Mouse (Mus musculus) stomach, postnatal 0 days (tissue): Measurements from ENCODE around the gene Zfp790. TPM values are rescaled to one million over a fixed set of nuclear protein-coding genes. Genes with fewer than 3 reads are reported as not detected.
A peak's percentile ranks its signal among the peaks of the same experiment; 100 is the strongest.
"Not testable (repeated sequence)": the region's sequence is repeated elsewhere in the genome, so short reads cannot be mapped to it uniquely, and the experiment has no call there.

ENCODE experiments used
- ATAC-seq: fragments of 200-750 bp; cut with Nextera tagmentation; 2 replicates; pipeline ENCODE4 v1.8.0; 2017; ENCODE audit not compliant: low FRiP score, low TSS enrichment
- DNase-seq: peaks from one replicate; pipeline ENCODE4 v3.0.0-alpha.2; 2016; ENCODE audit warnings: low spot score
- H3K27ac ChIP-seq: fragments of 300-500 bp; sonication (generic); replicated peaks from 2 replicates; pipeline ENCODE4 v1.5.1; 2014; ENCODE audit warnings: mild to moderate bottlenecking, control low read depth
- H3K27me3 ChIP-seq: fragments of 300-500 bp; sonication (generic); 2 replicates; pipeline ENCODE4 v1.6.1; 2014; ENCODE audit warnings: low read length; ENCODE audit not compliant: control insufficient read depth, insufficient read depth
- H3K36me3 ChIP-seq: fragments of 300-500 bp; sonication (generic); 2 replicates; pipeline ENCODE4 v1.6.1; 2014; ENCODE audit warnings: low read length, mixed read lengths; ENCODE audit not compliant: control insufficient read depth, insufficient read depth
- H3K4me1 ChIP-seq: fragments of 300-500 bp; sonication (generic); replicated peaks from 2 replicates; pipeline ENCODE4 v1.6.1; 2014; ENCODE audit warnings: antibody characterized with exemption; ENCODE audit not compliant: control insufficient read depth, insufficient read depth
- H3K4me2 ChIP-seq: fragments of 300-500 bp; sonication (generic); replicated peaks from 2 replicates; pipeline ENCODE4 v1.6.1; 2014; ENCODE audit warnings: low read depth, mild to moderate bottlenecking, control low read depth, moderate library complexity
- H3K4me3 ChIP-seq: fragments of 300-500 bp; sonication (generic); 2 replicates; pipeline ENCODE4 v1.5.1; 2014; ENCODE audit warnings: low read depth, low read length, control low read depth
- H3K9ac ChIP-seq: fragments of 300-500 bp; sonication (generic); 2 replicates; pipeline ENCODE4 v1.6.1; 2014; ENCODE audit warnings: mild to moderate bottlenecking, low read length, control low read depth, mixed read lengths
- H3K9me3 ChIP-seq: fragments of 300-500 bp; sonication (generic); 2 replicates; pipeline ENCODE4 v1.6.1; 2016; ENCODE audit warnings: low read length; ENCODE audit not compliant: control insufficient read depth
- CTCF ChIP-seq: IDR thresholded peaks from 2 replicates; pipeline ENCODE4 v1.5.1; 2016; ENCODE audit warnings: antibody characterized with exemption, low read depth, mild to moderate bottlenecking, moderate library complexity
- EP300 ChIP-seq: optimal IDR thresholded peaks from 2 replicates; pipeline ENCODE3; 2016; ENCODE audit warnings: antibody characterized with exemption
- WGBS: fragments of 180-500 bp; shearing (Covaris S2); extraction: QIAGEN DNeasy Blood & Tissue Kit; methylation state at CpG from one replicate; pipeline ENCODE4 v1.1.7; 2014; 5-methylcytosine and 5-hydroxymethylcytosine counted together
- polyA plus RNA-seq: library from polyadenylated mRNA; unstranded; fragments of >200 nt; fragmentation: Nextera tagmentation; extraction: Ambion mirVana; gene quantifications from 2 replicates; pipeline ENCODE4 v1.2.1, GENCODE M21; 2015

The Zfp790 gene
- polyA plus RNA-seq, 1 experiment from 2014 or later, result 5.3 TPM

- H3K9me3 ChIP-seq, result no peaks in the 10 kb centered on the region
- DNase-seq (no peak), ATAC-seq (no peak)
- no peaks in the 10 kb centered on the region for H3K36me3 ChIP-seq
- H3K9ac ChIP-seq, result no peak overlapping the region; the same call in 1 of the 2 replicates
- no peaks in the 10 kb centered on the region for H3K27me3 ChIP-seq
- TF ChIP-seq EP300 (no peak), CTCF (no peak)
- WGBS, result 47% methylated on average over 9 of the region's 9 CpGs
- H3K4me1 ChIP-seq, result no peaks in the 10 kb centered on the region
- H3K4me3 ChIP-seq, result peak overlapping the region; percentile 57
- peak overlapping the region; percentile 78 for H3K4me2 ChIP-seq
- H3K27ac ChIP-seq, result no peak overlapping the region
Observed at GRCm38 (mm10) chr7:29852831-29853218, 36.9 kb downstream of the Zfp790 start.

GRCm38 (mm10) chr7:29853219-29853842 lies 37.4 kb downstream of the Zfp790 start, which contains the start of gene Zfp940:
TSS of gene Zfp940 (minus strand) at chr7:29853669.
- Histone ChIP-seq H3K27ac (no peak within 1 kb of the TSS), H3K9me3 (no peaks in the 10 kb centered on the region), H3K4me1 (no peaks in the 10 kb centered on the region), H3K27me3 (no peaks in the 10 kb centered on the region), H3K36me3 (no peaks in the 10 kb centered on the region), H3K9ac (peak within 1 kb of the TSS; percentile 57), H3K4me3 (peak within 1 kb of the TSS; percentile 57), H3K4me2 (peak within 1 kb of the TSS; percentile 78)
- peak; percentile 78 for DNase-seq
- TF ChIP-seq EP300 (no peak), CTCF (no peak)
- ATAC-seq, result peak; percentile 90
- under 1% methylated on average over 21 of the region's 21 CpGs for WGBS

GRCm38 (mm10) chr7:29859532-29860517 lies 43.9 kb downstream of the Zfp790 start, which contains the start of gene Zfp420:
TSS of gene Zfp420 (plus strand) at chr7:29859979.
- Histone ChIP-seq H3K27me3 (no peaks in the 10 kb centered on the region), H3K9me3 (no peaks in the 10 kb centered on the region), H3K36me3 (no peaks in the 10 kb centered on the region), H3K4me1 (0 out of 2 replicates have a peak, but pooled peaks cover 2% of the 10 kb centered on the region), H3K4me3 (peak within 1 kb of the TSS; percentile 57), H3K4me2 (peak within 1 kb of the TSS; percentile 83), H3K9ac (peak within 1 kb of the TSS; percentile 60), H3K27ac (peak within 1 kb of the TSS; percentile 30; the same call in 1 of the 2 replicates)
- TF ChIP-seq CTCF (peak; percentile 55), EP300 (no peak)
- DNase-seq (peak; percentile 86), ATAC-seq (peak; percentile 96)
- 4% methylated on average over 32 of the region's 32 CpGs for WGBS

- H3K9me3 ChIP-seq, result no peaks in the 10 kb centered on the region
- ATAC-seq (no peak), DNase-seq (no peak)
- no peak overlapping the region for H3K9ac ChIP-seq
- H3K4me2 ChIP-seq, result no peak overlapping the region
- no peaks in the 10 kb centered on the region for H3K36me3 ChIP-seq
- H3K4me3 ChIP-seq, result no peak overlapping the region
- TF ChIP-seq EP300 (no peak), CTCF (peak; percentile 38)
- WGBS, result 92% methylated on average over 7 of the region's 7 CpGs
- no peaks in the 10 kb centered on the region for H3K27me3 ChIP-seq
- H3K27ac ChIP-seq, result no peak overlapping the region
- H3K4me1 ChIP-seq, result 0 out of 2 replicates have a peak, but pooled peaks cover 2% of the 10 kb centered on the region
Observed at GRCm38 (mm10) chr7:29861660-29862059, 45.7 kb downstream of the Zfp790 start.

GRCm38 (mm10) chr7:29874256-29874655 lies 58.3 kb downstream of the Zfp790 start:
- no peak overlapping the region for H3K4me3 ChIP-seq
- H3K9me3 ChIP-seq, result peaks cover 21% of the 10 kb centered on the region; the same call in 1 of the 2 replicates
- no peak overlapping the region for H3K4me2 ChIP-seq
- H3K27ac ChIP-seq, result no peak overlapping the region
- WGBS, result 93% methylated on average over 10 of the region's 10 CpGs
- H3K27me3 ChIP-seq, result no peaks in the 10 kb centered on the region
- ATAC-seq (no peak), DNase-seq (no peak)
- no peak for TF ChIP-seq CTCF
- TF ChIP-seq EP300, result no peak
- no peak overlapping the region for H3K9ac ChIP-seq
- H3K36me3 ChIP-seq, result peaks cover 16% of the 10 kb centered on the region
- H3K4me1 ChIP-seq, result no peaks in the 10 kb centered on the region

- Histone ChIP-seq H3K36me3 (peaks cover 16% of the 10 kb centered on the region), H3K9me3 (peaks cover 21% of the 10 kb centered on the region; the same call in 1 of the 2 replicates)
- not testable (repeated sequence) for H3K27ac ChIP-seq, H3K4me1 ChIP-seq, H3K4me3 ChIP-seq, H3K4me2 ChIP-seq, H3K27me3 ChIP-seq, H3K9ac ChIP-seq, ATAC-seq, DNase-seq
- 94% methylated on average over 9 of the region's 9 CpGs for WGBS
Observed at GRCm38 (mm10) chr7:29877561-29877960, 61.6 kb downstream of the Zfp790 start.
